Mouse (Mus musculus): Measurements from ENCODE around the gene Entpd6.

The Entpd6 gene

GRCm38 (mm10) chr2:150787234-150787771 lies 38.5 kb downstream of the Entpd6 start:
- no peak for DNase-seq

DNA sequence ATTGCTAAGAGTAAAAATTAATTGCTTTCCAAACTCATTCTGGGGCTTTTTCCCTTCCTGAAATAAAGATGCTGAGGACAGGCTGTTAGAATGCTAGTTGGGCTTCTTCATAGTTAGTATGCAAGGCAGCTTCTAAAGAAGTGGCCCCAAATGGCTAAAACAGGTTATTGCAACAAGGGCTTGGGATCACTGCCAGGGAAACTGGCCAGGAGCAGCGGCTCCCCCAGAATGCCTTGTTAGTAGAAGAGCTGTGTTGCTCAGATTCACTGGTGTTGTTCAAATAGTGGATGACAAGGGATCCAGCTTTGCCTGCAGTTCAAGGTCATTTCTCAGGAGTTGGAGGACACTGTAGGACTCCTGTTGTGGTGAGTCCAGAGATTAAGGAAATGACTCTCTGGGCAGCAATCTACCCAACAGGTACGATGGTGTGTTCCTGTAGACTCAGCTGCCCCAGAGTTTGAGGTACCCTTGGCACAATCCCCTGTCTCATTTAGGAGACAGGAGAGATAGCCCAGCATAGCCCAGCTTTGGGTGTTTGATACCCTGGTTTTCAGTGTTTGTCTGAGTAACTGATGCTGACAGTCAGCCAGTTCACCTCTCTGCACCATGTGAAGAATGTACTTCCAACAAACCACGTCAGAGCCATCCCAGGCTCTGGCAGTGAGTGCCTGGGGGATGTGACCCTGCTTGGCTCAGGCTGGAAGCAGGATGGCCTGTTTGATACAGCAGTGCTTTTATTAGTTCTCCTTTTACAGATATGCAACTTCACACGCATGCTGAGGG lies 40.1 kb downstream of the Entpd6 start:
- peak; percentile 72 for DNase-seq

GRCm38 (mm10) chr2:150793320-150793719 lies 44.5 kb downstream of the Entpd6 start:
- no peak for DNase-seq

- no peak for DNase-seq
Observed at GRCm38 (mm10) chr2:150798084-150798483, 49.2 kb downstream of the Entpd6 start.

- DNase-seq = no peak
Observed at GRCm38 (mm10) chr2:150800616-150801015, 51.8 kb downstream of the Entpd6 start.

DNA sequence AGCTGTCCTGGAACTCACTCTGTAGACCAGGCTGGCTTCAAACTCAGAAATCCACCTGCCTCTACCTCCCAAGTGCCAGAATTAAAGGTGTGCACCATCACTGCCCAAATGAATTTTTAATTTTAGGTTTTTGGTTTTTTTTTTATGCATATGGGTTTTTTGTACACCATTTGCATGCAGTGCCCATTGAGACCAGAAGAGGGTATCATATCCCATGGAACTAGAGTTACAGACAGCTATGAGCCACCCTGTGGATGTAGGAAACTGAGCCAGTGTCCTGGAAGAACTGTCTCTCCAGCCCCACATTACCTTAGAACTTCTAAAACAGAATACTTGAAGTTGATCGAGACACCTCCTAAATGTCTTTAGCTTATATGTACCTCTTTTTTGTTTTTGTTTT lies 54.2 kb downstream of the Entpd6 start:
- DNase-seq = no peak

DNA sequence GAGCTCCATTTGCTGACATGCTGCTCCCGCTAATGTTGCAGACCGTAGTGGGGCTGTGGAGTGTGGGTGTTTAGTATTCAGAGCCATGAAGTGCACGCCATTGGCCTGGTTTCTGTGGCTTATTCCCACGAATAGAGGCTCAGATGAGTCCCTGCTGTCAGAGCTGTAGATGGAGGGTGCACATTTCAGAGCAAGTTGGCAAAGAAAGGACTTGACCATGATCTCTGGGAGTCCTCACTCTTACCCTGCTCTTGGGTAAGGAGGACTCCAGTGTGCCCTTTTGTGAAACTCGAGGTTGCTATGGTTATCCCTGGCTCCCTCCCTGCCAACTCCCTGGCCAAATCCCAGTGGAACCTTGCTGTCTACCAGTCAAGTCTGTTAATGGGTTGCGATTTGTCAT lies 59.5 kb downstream of the Entpd6 start:
- no peak for DNase-seq

- no peak for DNase-seq
Observed at GRCm38 (mm10) chr2:150808812-150809211, 60.0 kb downstream of the Entpd6 start.

- DNase-seq = no peak
Observed at GRCm38 (mm10) chr2:150810603-150811002, 61.8 kb downstream of the Entpd6 start.

DNA sequence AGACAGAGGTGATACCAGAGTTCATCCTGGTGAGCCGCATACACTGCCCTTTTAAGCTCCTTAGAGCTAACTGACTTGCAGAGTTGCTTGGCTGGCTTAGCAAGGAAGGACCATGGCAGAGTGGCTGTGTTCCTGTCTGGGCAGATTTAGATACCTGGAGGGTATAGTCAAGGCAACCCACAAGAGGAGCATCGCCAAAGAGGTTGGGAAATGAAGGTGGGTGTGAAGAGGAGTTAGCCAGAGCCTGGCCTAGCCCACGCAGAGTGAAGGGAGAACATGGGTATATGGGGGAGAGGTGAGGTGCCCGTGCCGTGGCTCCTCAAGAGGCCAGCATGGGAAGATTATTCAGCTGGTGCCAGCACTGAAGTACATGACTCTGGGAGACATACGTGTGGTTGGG lies 64.0 kb downstream of the Entpd6 start:
- DNase-seq = no peak

- no peak for DNase-seq
Observed at GRCm38 (mm10) chr2:150816676-150817402, 68.0 kb downstream of the Entpd6 start.

GRCm38 (mm10) chr2:150818742-150819141 lies 69.9 kb downstream of the Entpd6 start:
- DNase-seq = no peak

- DNase-seq = no peak
Observed at GRCm38 (mm10) chr2:150820720-150821119, 71.9 kb downstream of the Entpd6 start.
